In genomic region chr16:21743401-21743800, GRCm38 (mm10) we compare ENCODE assay signal across 22 mouse cellular contexts. TPM values are rescaled to one million over a fixed set of nuclear protein-coding genes. Genes with fewer than 3 reads are reported as not detected.
DNase-seq lines count a peak whose midpoint lies in the region; ATAC-seq and TF ChIP-seq lines count a peak whose summit lies in the region.
"Had no signal": no experiment of that assay in that cellular context is flagged by ENCODE, and none has a peak within 500 bp of the region (broad histone marks: within the 10 kb centered on the region; RNA-seq: fewer than 3 reads in every experiment).

No protein-coding gene starts in this region.

- intact Hi-C loops in left cerebral cortex, postnatal 36 days (cut with DNase I), result no loop called here

- peak; percentile 37 to 68 for DNase-seq in heart, adult 18-20 months
- no peak for DNase-seq in heart, embryonic 10.5 days (ENCODE audit: low spot score)
- peak; percentile 4 for DNase-seq in hindbrain, postnatal 0 days (ENCODE audit: low spot score)
- no peak for DNase-seq in hindbrain, embryonic 11.5 days (ENCODE audit: low spot score)
- DNase-seq in brain, adult 2 months (ENCODE audit: low read depth, low spot score), result peak; percentile 23
- DNase-seq in left cerebral cortex, postnatal 36 days (ENCODE audit: low spot score in 2 of 2), result no peak
- DNase-seq: adrenal gland, postnatal 14 days; cerebellum, adult 18-20 months; gastrocnemius, adult 2 months; gastrocnemius, postnatal 25 days had no signal

- no peaks in the 10 kb centered on the region for H3K9me3 ChIP-seq in heart, embryonic 10.5 days
- no peaks in the 10 kb centered on the region for H3K9me3 ChIP-seq in hindbrain, postnatal 0 days (ENCODE audit: low read length)
- H3K9me3 ChIP-seq in hindbrain, embryonic 11.5 days (ENCODE audit: control insufficient read depth, low read length), result no peaks in the 10 kb centered on the region
- H3K9me3 ChIP-seq: embryonic facial prominence, embryonic 10.5 days; forebrain, embryonic 10.5 days; hindbrain, embryonic 15.5 days had no signal

- H3K4me2 ChIP-seq in hindbrain, postnatal 0 days (ENCODE audit: low read depth, low read length), result no peak overlapping the region
- no peak overlapping the region for H3K4me2 ChIP-seq in hindbrain, embryonic 11.5 days (replicated peaks; ENCODE audit: low read depth, low read length)
- H3K4me2 ChIP-seq: hindbrain, embryonic 15.5 days had no signal

- TF ChIP-seq CTCF in hindbrain, postnatal 0 days (IDR thresholded peaks at IDR 0.05; ENCODE audit: low read depth), result no peak

- ATAC-seq in hindbrain, postnatal 0 days, result no peak
- no peak for ATAC-seq in hindbrain, embryonic 11.5 days (ENCODE audit: low FRiP score)
- ATAC-seq in erythroid progenitor cell, adult 5-6 weeks (replicated peaks; ENCODE audit: low FRiP score, poor library complexity, severe bottlenecking), result no peak
- ATAC-seq: activated CD4-positive, CD25-positive, alpha-beta regulatory T cell, adult 4 months; forebrain, embryonic 14.5 days; inflammation-experienced regulatory T-cells, adult 6 months; intestine, postnatal 0 days; Patski had no signal

- H3K4me1 ChIP-seq in heart, embryonic 10.5 days, result no peaks in the 10 kb centered on the region
- H3K4me1 ChIP-seq in hindbrain, postnatal 0 days (ENCODE audit: insufficient read depth, low read length), result no peaks in the 10 kb centered on the region
- no peaks in the 10 kb centered on the region for H3K4me1 ChIP-seq in hindbrain, embryonic 11.5 days (replicated peaks; ENCODE audit: control insufficient read depth, insufficient read depth, low read length)
- H3K4me1 ChIP-seq: embryonic facial prominence, embryonic 10.5 days; forebrain, embryonic 10.5 days; hindbrain, embryonic 10.5 days; hindbrain, embryonic 15.5 days had no signal

- no peaks in the 10 kb centered on the region for H3K36me3 ChIP-seq in heart, embryonic 10.5 days
- no peaks in the 10 kb centered on the region for H3K36me3 ChIP-seq in hindbrain, postnatal 0 days (ENCODE audit: insufficient read depth, low read length)
- H3K36me3 ChIP-seq in hindbrain, embryonic 11.5 days (ENCODE audit: control insufficient read depth, insufficient read depth, low read length), result no peaks in the 10 kb centered on the region
- H3K36me3 ChIP-seq: embryonic facial prominence, embryonic 10.5 days; forebrain, embryonic 10.5 days; hindbrain, embryonic 10.5 days; hindbrain, embryonic 15.5 days had no signal

- H3K4me3 ChIP-seq in heart, embryonic 10.5 days, result no peak overlapping the region
- no peak overlapping the region for H3K4me3 ChIP-seq in hindbrain, postnatal 0 days (ENCODE audit: low read length)
- no peak overlapping the region for H3K4me3 ChIP-seq in hindbrain, embryonic 11.5 days (ENCODE audit: low read depth, low read length)
- H3K4me3 ChIP-seq: embryonic facial prominence, embryonic 10.5 days; forebrain, embryonic 10.5 days; gastrocnemius, adult 2 months; hindbrain, embryonic 10.5 days; hindbrain, embryonic 15.5 days had no signal

- no peaks in the 10 kb centered on the region for H3K27me3 ChIP-seq in heart, embryonic 10.5 days (ENCODE audit: insufficient read depth, poor library complexity, severe bottlenecking)
- no peaks in the 10 kb centered on the region for H3K27me3 ChIP-seq in hindbrain, postnatal 0 days (ENCODE audit: insufficient read depth, low read length)
- H3K27me3 ChIP-seq in hindbrain, embryonic 11.5 days (ENCODE audit: control insufficient read depth, insufficient read depth, low read length), result no peaks in the 10 kb centered on the region
- H3K27me3 ChIP-seq: hindbrain, embryonic 15.5 days had no signal

- H3K27ac ChIP-seq in heart, embryonic 10.5 days, result no peak overlapping the region
- no peak overlapping the region for H3K27ac ChIP-seq in hindbrain, postnatal 0 days
- no peak overlapping the region for H3K27ac ChIP-seq in hindbrain, embryonic 11.5 days (ENCODE audit: low read depth, low read length)
- H3K27ac ChIP-seq: embryonic facial prominence, embryonic 10.5 days; forebrain, embryonic 10.5 days; gastrocnemius, adult 2 months; hindbrain, embryonic 10.5 days; hindbrain, embryonic 15.5 days had no signal

- WGBS in heart, embryonic 10.5 days, result 84% methylated on average over 6 of the region's 6 CpGs
- 85% methylated on average over 6 of the region's 6 CpGs for WGBS in hindbrain, postnatal 0 days
- WGBS in hindbrain, embryonic 11.5 days, result 94% methylated on average over 6 of the region's 6 CpGs

- H3K9ac ChIP-seq in hindbrain, postnatal 0 days (replicated peaks; ENCODE audit: low read length), result no peak overlapping the region
- H3K9ac ChIP-seq in hindbrain, embryonic 11.5 days (ENCODE audit: low read depth, low read length), result no peak overlapping the region
- H3K9ac ChIP-seq: hindbrain, embryonic 15.5 days had no signal

RNA-seq across cellular contexts. Expression of gene Ehhadh, which starts 44.2 kb away (rescaled TPM):
- 10 to 100 TPM; 12.2 to 19.0 TPM for total RNA-seq in heart, adult 18-20 months (2021)
- polyA plus RNA-seq in heart, embryonic 10.5 days (2016; fragmentation: Nextera tagmentation; extraction: Ambion mirVana), result 2.3 and 3.5 TPM in 2 replicates
- total RNA-seq in hindbrain, postnatal 0 days (2014; rRNA removed), result 2.6 and 4.0 TPM in 2 replicates
- polyA plus RNA-seq in hindbrain, postnatal 0 days (2015; fragmentation: Nextera tagmentation; extraction: Ambion mirVana), result 2.2 and 2.3 TPM in 2 replicates
- 1.9 and 2.7 TPM in 2 replicates for polyA plus RNA-seq in hindbrain, embryonic 11.5 days (2014; fragmentation: Nextera tagmentation; extraction: Ambion mirVana)
- total RNA-seq in left cerebral cortex, postnatal 36 days (2021), result 1 to 10 TPM; 1.9 to 2.0 TPM
- total RNA-seq in erythroid progenitor cell, adult 5-6 weeks (2015; ENCODE audit: low replicate concordance), result 0.72 and 2.9 TPM in 2 replicates
- 0.64 and 0.98 TPM in 2 replicates for total RNA-seq in erythroid progenitor cell, adult 5-6 weeks (2017; ENCODE audit: low replicate concordance)

RNA-seq across cellular contexts. Expression of gene 2510009E07Rik, which starts 48.9 kb away (rescaled TPM):
- total RNA-seq in heart, adult 18-20 months (2021), result 10 to 100 TPM; 20.5 to 21.7 TPM
- 14.5 and 19.7 TPM in 2 replicates for polyA plus RNA-seq in heart, embryonic 10.5 days (2016; fragmentation: Nextera tagmentation; extraction: Ambion mirVana)
- 52.9 and 54.4 TPM in 2 replicates for total RNA-seq in hindbrain, postnatal 0 days (2014; rRNA removed)
- polyA plus RNA-seq in hindbrain, postnatal 0 days (2015; fragmentation: Nextera tagmentation; extraction: Ambion mirVana), result 46.7 and 46.8 TPM in 2 replicates
- polyA plus RNA-seq in hindbrain, embryonic 11.5 days (2014; fragmentation: Nextera tagmentation; extraction: Ambion mirVana), result 28.1 and 33.8 TPM in 2 replicates
- 10 to 100 TPM; 46.9 to 47.0 TPM for total RNA-seq in left cerebral cortex, postnatal 36 days (2021)
- 0.36 and 1.7 TPM in 2 replicates for total RNA-seq in erythroid progenitor cell, adult 5-6 weeks (2015; ENCODE audit: low replicate concordance)
- not detected in 2 replicates for total RNA-seq in erythroid progenitor cell, adult 5-6 weeks (2017; ENCODE audit: low replicate concordance)
- total RNA-seq: MEL had no signal

RNA-seq across cellular contexts. Expression of gene Map3k13, which starts 50.7 kb away (rescaled TPM):
- under 1 TPM; 0.77 to 0.87 TPM for total RNA-seq in heart, adult 18-20 months (2021)
- polyA plus RNA-seq in heart, embryonic 10.5 days (2016; fragmentation: Nextera tagmentation; extraction: Ambion mirVana), result 0.48 and 0.63 TPM in 2 replicates
- total RNA-seq in hindbrain, postnatal 0 days (2014; rRNA removed), result 12.8 and 12.9 TPM in 2 replicates
- 3.9 and 4.5 TPM in 2 replicates for polyA plus RNA-seq in hindbrain, postnatal 0 days (2015; fragmentation: Nextera tagmentation; extraction: Ambion mirVana)
- 7.5 and 7.8 TPM in 2 replicates for polyA plus RNA-seq in hindbrain, embryonic 11.5 days (2014; fragmentation: Nextera tagmentation; extraction: Ambion mirVana)
- total RNA-seq in left cerebral cortex, postnatal 36 days (2021), result 10 to 100 TPM; 13.6 to 16.8 TPM
- not detected in 2 replicates for total RNA-seq in erythroid progenitor cell, adult 5-6 weeks (2015; ENCODE audit: low replicate concordance)
- 0.39 and 0.53 TPM in 2 replicates for total RNA-seq in erythroid progenitor cell, adult 5-6 weeks (2017; ENCODE audit: low replicate concordance)
- total RNA-seq: granulocyte monocyte progenitor cell, adult 5-6 weeks had no signal

Comparison
In these comparisons a context has a peak if more than half of its experiments do, and no peak if none do; other contexts are left out.
1. DNase-seq: peak in heart, adult 18-20 months (2 of 2), hindbrain, postnatal 0 days (single experiment) and brain, adult 2 months (single experiment); none in heart, embryonic 10.5 days (single experiment), hindbrain, embryonic 11.5 days (single experiment) and left cerebral cortex, postnatal 36 days (0 of 2).
2. RNA of gene 2510009E07Rik, which starts 48.9 kb away (total RNA-seq): 52.9 to 54.4 TPM in hindbrain, postnatal 0 days, 46.9 to 47.0 TPM in left cerebral cortex, postnatal 36 days and 20.5 to 21.7 TPM in heart, adult 18-20 months; 0.36 to 1.7 TPM in erythroid progenitor cell, adult 5-6 weeks; every median in the first group is over 4 times any median in the second.